Mouse (Mus musculus) spleen, adult 2 months (tissue): ENCODE measurements around the gene Zfp420.

Experiments used
- CTCF ChIP-seq: fragments of 200-500 bp; IDR thresholded peaks from 2 replicates; pipeline ENCODE4 v1.5.1; 2011; ENCODE audit warnings: mild to moderate bottlenecking, inconsistent platforms; ENCODE audit not compliant: insufficient read depth, insufficient read length, insufficient replicate concordance; ENCODE audit errors: extremely low read depth
- POLR2A ChIP-seq: fragments of 200-500 bp; IDR thresholded peaks from 2 replicates; pipeline ENCODE4 v1.6.1; 2011; ENCODE audit warnings: low read depth, low read length, inconsistent platforms

DNA sequence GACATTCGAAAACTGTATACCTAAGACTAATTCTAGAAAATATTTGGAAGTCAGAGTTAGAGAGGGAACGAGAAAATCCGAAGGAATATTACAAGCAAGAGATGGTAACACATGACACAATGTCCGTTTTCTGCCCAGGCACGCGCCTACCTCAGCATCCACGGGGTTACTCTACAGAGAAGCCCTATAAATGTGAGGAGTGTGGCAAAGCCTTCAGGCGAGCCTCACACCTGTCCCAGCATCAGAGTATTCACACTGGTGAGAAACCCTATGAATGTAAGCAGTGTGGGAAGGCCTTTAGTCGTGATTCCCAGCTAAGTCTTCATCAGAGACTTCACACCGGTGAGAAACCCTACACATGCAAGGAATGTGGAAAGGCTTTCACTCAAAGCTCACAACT, 14.5 kb downstream of the Zfp420 start:
- no peak for TF ChIP-seq POLR2A
- no peak for TF ChIP-seq CTCF
